Mouse (Mus musculus): ENCODE data around the gene Igfbp3.

The Igfbp3 gene

GRCm38 (mm10) chr11:7161502-7162174, 52.1 kb downstream of the Igfbp3 start:
- peak; percentile 77 for DNase-seq (ENCODE audit: low read depth)

GRCm38 (mm10) chr11:7160637-7161101, 53.1 kb downstream of the Igfbp3 start:
- DNase-seq (ENCODE audit: low read depth): no peak

- DNase-seq (ENCODE audit: low read depth): no peak
Measured at GRCm38 (mm10) chr11:7160146-7160545, 53.6 kb downstream of the Igfbp3 start.

GRCm38 (mm10) chr11:7158196-7158595, 55.5 kb downstream of the Igfbp3 start:
- DNase-seq (ENCODE audit: low read depth): no peak

- DNase-seq (ENCODE audit: low read depth): peak; percentile 14
Measured at GRCm38 (mm10) chr11:7156427-7156826, 57.3 kb downstream of the Igfbp3 start.

All from NIH3T3 (cell line).